Mouse (Mus musculus) limb, embryonic 12.5 days (tissue): Measurements from ENCODE around the gene Obsl1. TPM values are rescaled to one million over a fixed set of nuclear protein-coding genes. Genes with fewer than 3 reads are reported as not detected.

Experiments used
- ATAC-seq: fragments of 200-750 bp; cut with Nextera tagmentation; 2 replicates; pipeline ENCODE4 v1.8.0; 2017; ENCODE audit warnings: low read depth, moderate TSS enrichment; ENCODE audit not compliant: insufficient number of reproducible peaks, insufficient read depth, low FRiP score, low TSS enrichment
- H3K27ac ChIP-seq: fragments of 300-500 bp; sonication (generic); 2 replicates; pipeline ENCODE4 v1.5.1; 2016; ENCODE audit warnings: mild to moderate bottlenecking, moderate library complexity
- H3K27me3 ChIP-seq: fragments of 300-500 bp; sonication (generic); 2 replicates; pipeline ENCODE4 v1.6.1; 2016; ENCODE audit warnings: mild to moderate bottlenecking, moderate library complexity
- H3K36me3 ChIP-seq: fragments of 300-500 bp; sonication (generic); 2 replicates; pipeline ENCODE4 v1.6.1; 2016; ENCODE audit warnings: mild to moderate bottlenecking, moderate library complexity
- H3K4me1 ChIP-seq: fragments of 300-500 bp; sonication (generic); replicated peaks from 2 replicates; pipeline ENCODE4 v1.6.1; 2016
- H3K4me2 ChIP-seq: fragments of 300-500 bp; sonication (generic); 2 replicates; pipeline ENCODE4 v1.6.1; 2016; ENCODE audit warnings: mild to moderate bottlenecking, moderate library complexity
- H3K4me3 ChIP-seq: fragments of 300-500 bp; sonication (generic); replicated peaks from 2 replicates; pipeline ENCODE4 v1.5.1; 2016; ENCODE audit warnings: mild to moderate bottlenecking
- H3K9ac ChIP-seq: fragments of 300-500 bp; sonication (generic); replicated peaks from 2 replicates; pipeline ENCODE4 v1.6.1; 2016; ENCODE audit warnings: mild to moderate bottlenecking, moderate library complexity
- H3K9me3 ChIP-seq: fragments of 300-500 bp; sonication (generic); 2 replicates; pipeline ENCODE4 v1.6.1; 2016; ENCODE audit warnings: mild to moderate bottlenecking, moderate library complexity
- WGBS: fragments of 180-500 bp; shearing (Covaris S2); methylation state at CpG from one replicate; pipeline ENCODE4 v1.1.7; 2016; 5-methylcytosine and 5-hydroxymethylcytosine counted together
- polyA plus RNA-seq: library from polyadenylated mRNA; unstranded; fragments of >200 nt; fragmentation: Nextera tagmentation; extraction: Ambion mirVana; gene quantifications from 2 replicates; pipeline ENCODE4 v1.2.1, GENCODE M21; 2016

Obsl1 gene
- polyA plus RNA-seq, 1 experiment from 2014 or later: 98.3 TPM

GRCm38 (mm10) chr1:75460297-75460696 lies 46.0 kb downstream of the Obsl1 start:
- H3K27me3 ChIP-seq: peaks cover 69% of the 10 kb centered on the region
- no peak overlapping the region for H3K4me2 ChIP-seq
- ATAC-seq: no peak
- no peaks in the 10 kb centered on the region for H3K36me3 ChIP-seq
- WGBS: 80% methylated on average over 7 of the region's 7 CpGs
- H3K4me3 ChIP-seq: no peak overlapping the region
- H3K27ac ChIP-seq: no peak overlapping the region
- no peaks in the 10 kb centered on the region for H3K9me3 ChIP-seq
- H3K4me1 ChIP-seq: peaks cover 41% of the 10 kb centered on the region
- no peak overlapping the region for H3K9ac ChIP-seq

GRCm38 (mm10) chr1:75458789-75459684 lies 47.2 kb downstream of the Obsl1 start:
- peak overlapping the region; percentile 60 for H3K4me2 ChIP-seq
- 12% methylated on average over 23 of the region's 23 CpGs for WGBS
- peak overlapping the region; percentile 35 for H3K4me3 ChIP-seq
- H3K27ac ChIP-seq: no peak overlapping the region
- no peaks in the 10 kb centered on the region for H3K36me3 ChIP-seq
- peaks cover 70% of the 10 kb centered on the region for H3K27me3 ChIP-seq
- peak overlapping the region; percentile 48 for H3K9ac ChIP-seq
- H3K9me3 ChIP-seq: no peaks in the 10 kb centered on the region
- ATAC-seq: no peak
- H3K4me1 ChIP-seq: peaks cover 52% of the 10 kb centered on the region

- Histone ChIP-seq H3K9me3 (no peaks in the 10 kb centered on the region), H3K27me3 (peaks cover 77% of the 10 kb centered on the region), H3K27ac (no peak overlapping the region), H3K4me2 (peak overlapping the region; percentile 60), H3K4me3 (peak overlapping the region; percentile 35), H3K9ac (peak overlapping the region; percentile 48), H3K36me3 (no peaks in the 10 kb centered on the region), H3K4me1 (peaks cover 60% of the 10 kb centered on the region)
- ATAC-seq: 0 out of 2 replicates have a peak, but pooled peaks have one; percentile 11
- 2% methylated on average over 42 of the region's 42 CpGs for WGBS
Measured at GRCm38 (mm10) chr1:75458025-75458788, 48.0 kb downstream of the Obsl1 start.

GRCm38 (mm10) chr1:75457710-75458024 lies 48.6 kb downstream of the Obsl1 start:
- peak overlapping the region; percentile 60 for H3K4me2 ChIP-seq
- no peak overlapping the region for H3K4me3 ChIP-seq
- H3K27ac ChIP-seq: no peak overlapping the region
- H3K9ac ChIP-seq: no peak overlapping the region
- no peak for ATAC-seq
- H3K27me3 ChIP-seq: peaks cover 82% of the 10 kb centered on the region
- H3K36me3 ChIP-seq: no peaks in the 10 kb centered on the region
- H3K4me1 ChIP-seq: peaks cover 64% of the 10 kb centered on the region
- H3K9me3 ChIP-seq: no peaks in the 10 kb centered on the region
- WGBS: under 1% methylated on average over 10 of the region's 10 CpGs

- H3K4me2 ChIP-seq: no peak overlapping the region
- no peak for ATAC-seq
- no peaks in the 10 kb centered on the region for H3K36me3 ChIP-seq
- no peaks in the 10 kb centered on the region for H3K9me3 ChIP-seq
- H3K4me3 ChIP-seq: no peak overlapping the region
- WGBS: 6% methylated on average over 13 of the region's 14 CpGs
- peaks cover 64% of the 10 kb centered on the region for H3K4me1 ChIP-seq
- no peak overlapping the region for H3K27ac ChIP-seq
- H3K9ac ChIP-seq: no peak overlapping the region
- peaks cover 85% of the 10 kb centered on the region for H3K27me3 ChIP-seq
Measured at GRCm38 (mm10) chr1:75456746-75457564, 49.3 kb downstream of the Obsl1 start.

- Histone ChIP-seq H3K4me3 (no peak overlapping the region), H3K27ac (no peak overlapping the region), H3K4me2 (no peak overlapping the region), H3K27me3 (peaks cover 91% of the 10 kb centered on the region), H3K9ac (no peak overlapping the region), H3K4me1 (peaks cover 69% of the 10 kb centered on the region), H3K9me3 (no peaks in the 10 kb centered on the region), H3K36me3 (no peaks in the 10 kb centered on the region)
- 11% methylated on average over 5 of the region's 5 CpGs for WGBS
- ATAC-seq: no peak
Measured at GRCm38 (mm10) chr1:75455948-75456347, 50.3 kb downstream of the Obsl1 start.

GRCm38 (mm10) chr1:75455433-75455832 lies 50.8 kb downstream of the Obsl1 start:
- Histone ChIP-seq H3K27ac (no peak overlapping the region), H3K4me2 (no peak overlapping the region), H3K9ac (no peak overlapping the region), H3K4me3 (no peak overlapping the region), H3K36me3 (no peaks in the 10 kb centered on the region), H3K27me3 (peaks cover 94% of the 10 kb centered on the region), H3K9me3 (no peaks in the 10 kb centered on the region), H3K4me1 (peaks cover 74% of the 10 kb centered on the region)
- 60% methylated on average over 3 of the region's 3 CpGs for WGBS
- no peak for ATAC-seq

- no peak overlapping the region for H3K4me2 ChIP-seq
- no peak overlapping the region for H3K9ac ChIP-seq
- H3K4me3 ChIP-seq: no peak overlapping the region
- no peak overlapping the region for H3K27ac ChIP-seq
- H3K27me3 ChIP-seq: peaks cover 97% of the 10 kb centered on the region
- no peaks in the 10 kb centered on the region for H3K36me3 ChIP-seq
- H3K4me1 ChIP-seq: peaks cover 82% of the 10 kb centered on the region
- ATAC-seq: no peak
- WGBS: 66% methylated on average over 5 of the region's 5 CpGs
- no peaks in the 10 kb centered on the region for H3K9me3 ChIP-seq
Measured at GRCm38 (mm10) chr1:75451900-75452299, 54.4 kb downstream of the Obsl1 start.

- Histone ChIP-seq H3K4me2 (peak within 1 kb of the TSS; percentile 56), H3K4me1 (peaks cover 80% of the 10 kb centered on the region), H3K9me3 (no peaks in the 10 kb centered on the region), H3K4me3 (peak within 1 kb of the TSS; percentile 32), H3K9ac (peak within 1 kb of the TSS; percentile 42), H3K27me3 (peaks cover 97% of the 10 kb centered on the region), H3K27ac (no peak within 1 kb of the TSS), H3K36me3 (no peaks in the 10 kb centered on the region)
- no peak for ATAC-seq
- 3% methylated on average over 35 of the region's 35 CpGs for WGBS
Measured at GRCm38 (mm10) chr1:75450314-75451005, 55.8 kb downstream of the Obsl1 start, which contains the start of gene Asic4. Gene Asic4 (plus strand): TSS chr1:75450436.

- no peak overlapping the region for H3K9ac ChIP-seq
- WGBS: 2% methylated on average over 8 of the region's 8 CpGs
Measured at GRCm38 (mm10) chr1:75449377-75450135, 56.7 kb downstream of the Obsl1 start.

More at GRCm38 (mm10) chr1:75449377-75450135, 56.7 kb downstream of the Obsl1 start:
- ATAC-seq: no peak
- Histone ChIP-seq H3K27me3 (peaks cover 99% of the 10 kb centered on the region), H3K36me3 (no peaks in the 10 kb centered on the region), H3K9me3 (no peaks in the 10 kb centered on the region), H3K4me2 (peak overlapping the region; percentile 56), H3K4me1 (peaks cover 84% of the 10 kb centered on the region), H3K27ac (no peak overlapping the region), H3K4me3 (no peak overlapping the region)
